Mouse (Mus musculus) A20 (cell line): ENCODE measurements around the gene Ripor1.

Source experiments
- DNase-seq: peaks from one replicate; pipeline ENCODE4 v3.0.0-alpha.2; 2011; ENCODE audit warnings: low read depth, low spot score

The Ripor1 gene

GRCm38 (mm10) chr8:105626086-105626485 is 21.0 kb downstream of the Ripor1 start:
- peak; percentile 59 for DNase-seq

GRCm38 (mm10) chr8:105629337-105629736 is 24.3 kb downstream of the Ripor1 start:
- DNase-seq: peak; percentile 60

GRCm38 (mm10) chr8:105634771-105635458 is 29.9 kb downstream of the Ripor1 start:
- DNase-seq: peak; percentile 45

GRCm38 (mm10) chr8:105635481-105635880 is 30.4 kb downstream of the Ripor1 start:
- DNase-seq: peak; percentile 44

GRCm38 (mm10) chr8:105636018-105636962 is 31.2 kb downstream of the Ripor1 start, which contains the start of gene Ctcf:
Ctcf (plus strand) TSS chr8:105636568.
- peak; percentile 94 for DNase-seq

- peak; percentile 79 for DNase-seq
These were observed 32.0 kb downstream of the Ripor1 start, which contains the start of gene Agrp for GRCm38 (mm10) chr8:105636963-105637510. Agrp (minus strand) TSS chr8:105637393.

- peak; percentile 73 for DNase-seq
These were observed 32.6 kb downstream of the Ripor1 start for GRCm38 (mm10) chr8:105637601-105638041.

GRCm38 (mm10) chr8:105638510-105638909 is 33.5 kb downstream of the Ripor1 start:
- no peak for DNase-seq

- no peak for DNase-seq
These were observed 34.8 kb downstream of the Ripor1 start for GRCm38 (mm10) chr8:105639835-105640234.

- no peak for DNase-seq
These were observed 35.5 kb downstream of the Ripor1 start for GRCm38 (mm10) chr8:105640511-105640910.

- no peak for DNase-seq
These were observed 40.1 kb downstream of the Ripor1 start for GRCm38 (mm10) chr8:105645205-105645604.

- DNase-seq: no peak
These were observed 43.9 kb downstream of the Ripor1 start for GRCm38 (mm10) chr8:105648929-105649328.

GRCm38 (mm10) chr8:105657641-105658040 is 52.6 kb downstream of the Ripor1 start:
- no peak for DNase-seq

GRCm38 (mm10) chr8:105661167-105661566 is 56.1 kb downstream of the Ripor1 start:
- peak; percentile 51 for DNase-seq
